In genomic region chr1:47310572-47311075, GRCm38 (mm10) we compare ENCODE assay signal across 29 mouse cellular contexts.
A peak's percentile ranks its signal among the peaks of the same experiment; 100 is the strongest.
DNase-seq lines count a peak whose midpoint lies in the region; ATAC-seq and TF ChIP-seq lines count a peak whose summit lies in the region.
"Had no signal": no experiment of that assay in that cellular context is flagged by ENCODE, and none has a peak within 500 bp of the region (broad histone marks: within the 10 kb centered on the region; RNA-seq: fewer than 3 reads in every experiment).

No protein-coding gene starts in this region.

- H3K36me3 ChIP-seq in lung, embryonic 14.5 days (ENCODE audit: insufficient read depth) = no peaks in the 10 kb centered on the region
- no peaks in the 10 kb centered on the region for H3K36me3 ChIP-seq in forebrain, embryonic 14.5 days (ENCODE audit: control insufficient read depth, insufficient read depth, low read length)
- H3K36me3 ChIP-seq in forebrain, postnatal 0 days (ENCODE audit: insufficient read depth) = no peaks in the 10 kb centered on the region
- H3K36me3 ChIP-seq: embryonic facial prominence, embryonic 12.5 days; embryonic facial prominence, embryonic 15.5 days; G1E; heart, embryonic 12.5 days; heart, embryonic 15.5 days; hindbrain, embryonic 10.5 days; hindbrain, embryonic 13.5 days; intestine, embryonic 15.5 days had no signal

- H3K9me3 ChIP-seq in lung, embryonic 14.5 days (ENCODE audit: low read depth, low read length) = no peaks in the 10 kb centered on the region
- no peaks in the 10 kb centered on the region for H3K9me3 ChIP-seq in forebrain, embryonic 14.5 days (replicated peaks; ENCODE audit: control insufficient read depth, low read length)
- no peaks in the 10 kb centered on the region for H3K9me3 ChIP-seq in forebrain, postnatal 0 days (ENCODE audit: low read length)
- H3K9me3 ChIP-seq: embryonic facial prominence, embryonic 12.5 days; embryonic facial prominence, embryonic 15.5 days; G1E; heart, embryonic 12.5 days; heart, embryonic 15.5 days; hindbrain, embryonic 10.5 days; hindbrain, embryonic 13.5 days; intestine, embryonic 15.5 days had no signal

- no peaks in the 10 kb centered on the region for H3K27me3 ChIP-seq in lung, embryonic 14.5 days (ENCODE audit: insufficient read depth, low read length)
- H3K27me3 ChIP-seq in forebrain, embryonic 14.5 days (replicated peaks; ENCODE audit: control insufficient read depth, insufficient read depth, low read length) = no peaks in the 10 kb centered on the region
- H3K27me3 ChIP-seq in forebrain, postnatal 0 days (ENCODE audit: insufficient read depth, low read length) = no peaks in the 10 kb centered on the region
- H3K27me3 ChIP-seq: CH12.LX; embryonic facial prominence, embryonic 12.5 days; embryonic facial prominence, embryonic 15.5 days; heart, embryonic 12.5 days; heart, embryonic 15.5 days; hindbrain, embryonic 13.5 days; intestine, embryonic 15.5 days had no signal

- no peak overlapping the region for H3K4me2 ChIP-seq in lung, embryonic 14.5 days
- no peak overlapping the region for H3K4me2 ChIP-seq in forebrain, embryonic 14.5 days (ENCODE audit: low read length)
- no peak overlapping the region for H3K4me2 ChIP-seq in forebrain, postnatal 0 days (ENCODE audit: low read depth)
- H3K4me2 ChIP-seq: embryonic facial prominence, embryonic 12.5 days; embryonic facial prominence, embryonic 15.5 days; heart, embryonic 12.5 days; heart, embryonic 15.5 days; hindbrain, embryonic 13.5 days; intestine, embryonic 15.5 days had no signal

- intact Hi-C loops in gastrocnemius, postnatal 36 days (cut with DNase I) = no loop called here

- no peak overlapping the region for H3K27ac ChIP-seq in lung, embryonic 14.5 days (ENCODE audit: low read depth)
- no peak overlapping the region for H3K27ac ChIP-seq in forebrain, embryonic 14.5 days (ENCODE audit: low read depth, low read length)
- no peak overlapping the region for H3K27ac ChIP-seq in forebrain, postnatal 0 days (ENCODE audit: low read depth, low read length)
- H3K27ac ChIP-seq: embryonic facial prominence, embryonic 12.5 days; embryonic facial prominence, embryonic 15.5 days; gastrocnemius, adult 2 months; heart, embryonic 15.5 days; hindbrain, embryonic 10.5 days; hindbrain, embryonic 13.5 days; intestine, embryonic 15.5 days had no signal

- DNase-seq in lung, embryonic 14.5 days = peak; percentile 2
- no peak for DNase-seq in lung, adult 2 months
- DNase-seq in brain, embryonic 14.5 days (ENCODE audit: low read depth) = peak; percentile 77
- peak; percentile 70 for DNase-seq in forebrain, embryonic 14.5 days (ENCODE audit: low spot score)
- DNase-seq in forebrain, postnatal 0 days = no peak
- DNase-seq in gastrocnemius, postnatal 36 days = no peak
- DNase-seq in natural killer cell, adult 2 months (ENCODE audit: low spot score in 2 of 2) = no peak
- DNase-seq: adrenal gland, adult 2 months; adrenal gland, postnatal 14 days; B cell, adult 2 months; cerebellum, adult 11-12 months; cerebellum, adult 9-10 months; cerebellum, postnatal 14 days; gastrocnemius, adult 2 months; gastrocnemius, postnatal 14 days; heart, adult 18-20 months; heart, postnatal 10 days; heart, postnatal 36 days; kidney, adult 11 months had no signal

- no peaks in the 10 kb centered on the region for H3K4me1 ChIP-seq in lung, embryonic 14.5 days (ENCODE audit: insufficient read depth)
- H3K4me1 ChIP-seq in lung, adult 2 months (ENCODE audit: control insufficient read depth, insufficient read depth, low read length) = no peaks in the 10 kb centered on the region
- no peaks in the 10 kb centered on the region; the same call in 1 of the 2 replicates for H3K4me1 ChIP-seq in forebrain, embryonic 14.5 days (ENCODE audit: control insufficient read depth, insufficient read depth, low read length)
- H3K4me1 ChIP-seq in forebrain, postnatal 0 days (ENCODE audit: insufficient read depth) = no peaks in the 10 kb centered on the region
- H3K4me1 ChIP-seq: embryonic facial prominence, embryonic 12.5 days; embryonic facial prominence, embryonic 15.5 days; heart, embryonic 12.5 days; heart, embryonic 15.5 days; hindbrain, embryonic 10.5 days; hindbrain, embryonic 13.5 days; intestine, embryonic 15.5 days had no signal

- no peak overlapping the region for H3K9ac ChIP-seq in lung, embryonic 14.5 days
- no peak overlapping the region for H3K9ac ChIP-seq in forebrain, embryonic 14.5 days (ENCODE audit: low read length)
- no peak overlapping the region for H3K9ac ChIP-seq in forebrain, postnatal 0 days
- H3K9ac ChIP-seq: embryonic facial prominence, embryonic 12.5 days; embryonic facial prominence, embryonic 15.5 days; heart, embryonic 12.5 days; heart, embryonic 15.5 days; hindbrain, embryonic 13.5 days; intestine, embryonic 15.5 days had no signal

- no peak overlapping the region for H3K4me3 ChIP-seq in lung, embryonic 14.5 days (ENCODE audit: low read depth, low read length)
- H3K4me3 ChIP-seq in lung, adult 2 months (replicated peaks; ENCODE audit: extremely low read depth, low read depth, low read length) = no peak overlapping the region
- H3K4me3 ChIP-seq in forebrain, embryonic 14.5 days (ENCODE audit: low read depth, low read length) = no peak overlapping the region
- H3K4me3 ChIP-seq in forebrain, postnatal 0 days (ENCODE audit: low read depth, low read length) = no peak overlapping the region
- H3K4me3 ChIP-seq: embryonic facial prominence, embryonic 12.5 days; embryonic facial prominence, embryonic 15.5 days; gastrocnemius, adult 2 months; heart, embryonic 12.5 days; heart, embryonic 15.5 days; hindbrain, embryonic 10.5 days; hindbrain, embryonic 13.5 days; intestine, embryonic 15.5 days had no signal

- no peak for TF ChIP-seq POLR2A in lung, adult 2 months (IDR thresholded peaks at IDR 0.05; ENCODE audit: borderline replicate concordance, extremely low read depth, low read depth, low read length)
- TF ChIP-seq POLR2A in brain, embryonic 14.5 days (IDR thresholded peaks at IDR 0.05; ENCODE audit: borderline replicate concordance, extremely low read depth, insufficient read depth, insufficient read length, poor library complexity, severe bottlenecking) = no peak

- TF ChIP-seq CTCF in lung, embryonic 14.5 days (IDR thresholded peaks at IDR 0.05; ENCODE audit: low read depth) = no peak
- TF ChIP-seq CTCF in lung, adult 2 months (IDR thresholded peaks at IDR 0.05; ENCODE audit: insufficient read depth, low read length) = no peak
- TF ChIP-seq CTCF in brain, embryonic 14.5 days (IDR thresholded peaks at IDR 0.05; ENCODE audit: borderline replicate concordance, extremely low read depth, insufficient read depth, insufficient read length) = no peak
- TF ChIP-seq CTCF in forebrain, postnatal 0 days (IDR thresholded peaks at IDR 0.05; ENCODE audit: low read depth) = no peak

- no peak for ATAC-seq in lung, embryonic 14.5 days (ENCODE audit: insufficient read depth)
- peak; percentile 72 for ATAC-seq in forebrain, embryonic 14.5 days
- ATAC-seq in forebrain, postnatal 0 days = peak; percentile 78; the same call in 1 of the 2 replicates
- ATAC-seq: hindbrain, embryonic 16.5 days; intestine, embryonic 15.5 days had no signal

- 61% methylated on average over 2 of the region's 2 CpGs for WGBS in lung, embryonic 14.5 days
- WGBS in lung, adult 2 months = 78% methylated on average over 2 of the region's 2 CpGs
- WGBS in forebrain, embryonic 14.5 days = 7% methylated on average over 2 of the region's 2 CpGs
- WGBS in forebrain, postnatal 0 days = 14% methylated on average over 2 of the region's 2 CpGs

Comparison
In these comparisons a context has a peak if more than half of its experiments do, and no peak if none do; other contexts are left out.
1. DNase-seq: peak in lung, embryonic 14.5 days (single experiment), brain, embryonic 14.5 days (single experiment) and forebrain, embryonic 14.5 days (single experiment); none in lung, adult 2 months (single experiment), forebrain, postnatal 0 days (single experiment), gastrocnemius, postnatal 36 days (0 of 2) and natural killer cell, adult 2 months (0 of 2).